Mouse (Mus musculus): ENCODE results near the gene Cyp2j8. TPM values are rescaled to one million over a fixed set of nuclear protein-coding genes. Genes with fewer than 3 reads are reported as not detected.
A peak's percentile ranks its signal among the peaks of the same experiment; 100 is the strongest.
"Not testable (repeated sequence)": the region's sequence is repeated elsewhere in the genome, so short reads cannot be mapped to it uniquely, and the experiment has no call there.

Gene Cyp2j8
- not detected in 2 replicates for polyA plus RNA-seq (2015; fragmentation: Nextera tagmentation; extraction: Ambion mirVana)

GRCm38 (mm10) chr4:96507286-96507685, at the start of gene Cyp2j8:
Gene Cyp2j8, minus strand, starts transcription at chr4:96507386.
- H3K4me3 ChIP-seq = no peak within 1 kb of the TSS

GRCm38 (mm10) chr4:96553133-96553819, 46.1 kb upstream of the Cyp2j8 start, which contains the start of gene Cyp2j6:
Gene Cyp2j6, minus strand, starts transcription at chr4:96553661.
- no peaks in the 10 kb centered on the region for H3K36me3 ChIP-seq
- peak within 1 kb of the TSS; percentile 67 for H3K4me3 ChIP-seq
- H3K4me1 ChIP-seq = no peaks in the 10 kb centered on the region
- no peaks in the 10 kb centered on the region for H3K27me3 ChIP-seq
- H3K9ac ChIP-seq = peak within 1 kb of the TSS; percentile 83
- H3K27ac ChIP-seq = peak within 1 kb of the TSS; percentile 82
- ATAC-seq (ENCODE audit: insufficient number of reproducible peaks, insufficient read depth, low FRiP score, low TSS enrichment, low read depth) = peak; percentile 86
- H3K9me3 ChIP-seq = no peaks in the 10 kb centered on the region
- peak within 1 kb of the TSS; percentile 70 for H3K4me2 ChIP-seq
- WGBS = 3% methylated on average over 16 of the region's 16 CpGs

More at GRCm38 (mm10) chr4:96507286-96507685, at the start of gene Cyp2j8:
- 71% methylated on average over 1 of the region's 1 CpGs for WGBS
- H3K27ac ChIP-seq = no peak within 1 kb of the TSS
- H3K4me1 ChIP-seq = no peaks in the 10 kb centered on the region
- H3K27me3 ChIP-seq = no peaks in the 10 kb centered on the region
- no peaks in the 10 kb centered on the region for H3K36me3 ChIP-seq
- H3K9me3 ChIP-seq = no peaks in the 10 kb centered on the region
- H3K4me2 ChIP-seq = no peak within 1 kb of the TSS
- no peak for ATAC-seq (ENCODE audit: insufficient number of reproducible peaks, insufficient read depth, low FRiP score, low TSS enrichment, low read depth)
- H3K9ac ChIP-seq = no peak within 1 kb of the TSS

- Histone ChIP-seq H3K4me3 (no peak overlapping the region), H3K4me2 (peak overlapping the region; percentile 16), H3K9me3 (no peaks in the 10 kb centered on the region), H3K36me3 (no peaks in the 10 kb centered on the region), H3K27me3 (no peaks in the 10 kb centered on the region), H3K27ac (no peak overlapping the region), H3K4me1 (no peaks in the 10 kb centered on the region), H3K9ac (no peak overlapping the region)
- WGBS = 89% methylated on average over 3 of the region's 3 CpGs
- ATAC-seq (ENCODE audit: insufficient number of reproducible peaks, insufficient read depth, low FRiP score, low TSS enrichment, low read depth) = no peak
These were observed 44.4 kb upstream of the Cyp2j8 start for GRCm38 (mm10) chr4:96551619-96552018.

DNA sequence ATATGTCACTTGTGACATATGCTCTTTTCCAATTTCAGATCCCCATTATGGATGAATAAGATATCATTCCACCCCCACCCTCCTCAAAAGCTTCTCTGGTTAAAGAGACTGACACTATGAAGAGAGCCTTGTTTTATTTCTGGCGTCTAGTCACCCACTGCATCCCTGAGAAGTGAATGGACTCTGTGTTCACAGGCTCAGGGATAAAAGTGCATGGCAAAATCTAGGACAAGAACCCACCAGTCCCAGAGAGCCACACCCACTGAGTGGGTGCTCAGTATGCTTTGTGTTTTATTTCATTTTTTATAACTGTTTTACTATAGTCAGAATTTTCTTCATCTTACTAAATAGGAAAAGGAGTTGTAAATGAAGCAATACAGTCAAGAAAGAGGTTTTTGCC, 38.8 kb upstream of the Cyp2j8 start:
- ATAC-seq (ENCODE audit: insufficient number of reproducible peaks, insufficient read depth, low FRiP score, low TSS enrichment, low read depth) = no peak
- Histone ChIP-seq H3K4me1 (no peaks in the 10 kb centered on the region), H3K27ac (no peak overlapping the region), H3K4me2 (no peak overlapping the region), H3K27me3 (no peaks in the 10 kb centered on the region), H3K9ac (no peak overlapping the region), H3K36me3 (no peaks in the 10 kb centered on the region), H3K9me3 (no peaks in the 10 kb centered on the region), H3K4me3 (no peak overlapping the region)
- 44% methylated on average over 1 of the region's 1 CpGs for WGBS

DNA sequence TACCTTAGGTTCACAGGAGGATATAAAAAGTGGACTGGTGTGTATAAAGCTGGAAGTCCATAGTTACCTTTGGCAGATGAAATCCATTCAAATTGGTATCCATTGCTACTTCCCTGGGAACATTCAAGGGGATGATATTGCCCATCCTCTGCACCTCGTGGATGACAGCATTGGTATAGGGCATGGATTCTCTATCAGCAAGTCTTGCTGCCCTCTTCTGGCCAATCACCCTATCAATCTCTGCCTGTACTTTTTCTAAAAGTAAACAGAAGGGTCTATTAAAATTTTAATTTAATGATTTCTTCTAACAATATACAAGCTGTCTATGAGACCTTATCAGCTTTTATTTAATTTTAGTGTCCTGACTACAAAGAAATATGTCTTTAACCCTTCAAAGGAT, 18.6 kb upstream of the Cyp2j8 start:
- Histone ChIP-seq H3K36me3 (peaks cover 5% of the 10 kb centered on the region), H3K9me3 (no peaks in the 10 kb centered on the region), H3K4me2 (no peak overlapping the region), H3K4me1 (no peaks in the 10 kb centered on the region), H3K27ac (no peak overlapping the region), H3K4me3 (no peak overlapping the region), H3K9ac (no peak overlapping the region), H3K27me3 (no peaks in the 10 kb centered on the region)
- no peak for ATAC-seq (ENCODE audit: insufficient number of reproducible peaks, insufficient read depth, low FRiP score, low TSS enrichment, low read depth)
- WGBS = 18% methylated on average over 1 of the region's 1 CpGs

DNA sequence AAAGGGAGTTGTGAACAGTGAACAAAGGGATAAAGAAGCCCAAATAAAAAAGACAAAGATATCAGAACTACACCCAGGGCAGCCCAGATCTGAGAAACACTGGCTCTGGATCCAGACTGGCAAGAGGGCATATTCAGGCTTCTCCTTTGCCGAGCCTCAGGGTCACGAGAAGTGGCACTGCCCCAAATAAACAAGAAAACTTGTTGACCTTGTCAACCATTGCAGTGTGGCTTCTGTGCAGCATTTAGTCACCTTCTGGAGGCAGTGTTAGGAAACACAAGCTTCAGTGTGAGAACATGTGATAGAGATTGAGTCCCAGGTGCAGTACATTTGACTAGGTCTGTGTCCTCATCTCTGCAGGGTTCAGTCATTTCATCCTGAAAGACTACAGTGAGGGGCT, 15.1 kb upstream of the Cyp2j8 start:
- Histone ChIP-seq H3K4me2 (no peak overlapping the region), H3K27me3 (no peaks in the 10 kb centered on the region), H3K4me3 (no peak overlapping the region), H3K9ac (no peak overlapping the region), H3K4me1 (no peaks in the 10 kb centered on the region), H3K9me3 (no peaks in the 10 kb centered on the region), H3K36me3 (peaks cover 5% of the 10 kb centered on the region; the same call in 1 of the 2 replicates), H3K27ac (no peak overlapping the region)
- 85% methylated on average over 2 of the region's 2 CpGs for WGBS
- ATAC-seq (ENCODE audit: insufficient number of reproducible peaks, insufficient read depth, low FRiP score, low TSS enrichment, low read depth) = no peak

GRCm38 (mm10) chr4:96510083-96510482, 2.9 kb upstream of the Cyp2j8 start:
- H3K4me2 ChIP-seq = no peak overlapping the region
- no peaks in the 10 kb centered on the region for H3K9me3 ChIP-seq
- H3K4me1 ChIP-seq = no peaks in the 10 kb centered on the region
- no peak overlapping the region for H3K9ac ChIP-seq
- H3K27me3 ChIP-seq = no peaks in the 10 kb centered on the region
- H3K36me3 ChIP-seq = no peaks in the 10 kb centered on the region
- ATAC-seq (ENCODE audit: insufficient number of reproducible peaks, insufficient read depth, low FRiP score, low TSS enrichment, low read depth) = no peak
- no peak overlapping the region for H3K27ac ChIP-seq
- H3K4me3 ChIP-seq = no peak overlapping the region
- WGBS = 81% methylated on average over 3 of the region's 3 CpGs

GRCm38 (mm10) chr4:96463311-96464060, 43.7 kb downstream of the Cyp2j8 start:
- WGBS = 86% methylated on average over 30 of the region's 30 CpGs
- not testable (repeated sequence) for H3K9ac ChIP-seq; H3K27ac ChIP-seq; H3K27me3 ChIP-seq; H3K4me2 ChIP-seq; H3K4me3 ChIP-seq; ATAC-seq (ENCODE audit: insufficient number of reproducible peaks, insufficient read depth, low FRiP score, low TSS enrichment, low read depth); H3K4me1 ChIP-seq; H3K36me3 ChIP-seq; H3K9me3 ChIP-seq

Other genes starting within 250 kb of the Cyp2j8 start
- not detected in 2 replicates for gene Cyp2j11, start 158.7 kb downstream of the Cyp2j8 start, polyA plus RNA-seq (2015; fragmentation: Nextera tagmentation; extraction: Ambion mirVana)
- gene Cyp2j6, start 46.3 kb upstream of the Cyp2j8 start, polyA plus RNA-seq (2015; fragmentation: Nextera tagmentation; extraction: Ambion mirVana) = 7.8 and 7.9 TPM in 2 replicates
- gene Cyp2j9, start 84.2 kb upstream of the Cyp2j8 start, polyA plus RNA-seq (2015; fragmentation: Nextera tagmentation; extraction: Ambion mirVana) = 2.3 and 2.4 TPM in 2 replicates
- gene Cyp2j5, start 156.8 kb upstream of the Cyp2j8 start, polyA plus RNA-seq (2015; fragmentation: Nextera tagmentation; extraction: Ambion mirVana) = not detected in 2 replicates